Mouse (Mus musculus): ENCODE results near the gene Col4a3. TPM values are rescaled to one million over a fixed set of nuclear protein-coding genes. Genes with fewer than 3 reads are reported as not detected.

Col4a3 gene
- total and polyA plus RNA-seq, 3 experiments, result not detected

DNA sequence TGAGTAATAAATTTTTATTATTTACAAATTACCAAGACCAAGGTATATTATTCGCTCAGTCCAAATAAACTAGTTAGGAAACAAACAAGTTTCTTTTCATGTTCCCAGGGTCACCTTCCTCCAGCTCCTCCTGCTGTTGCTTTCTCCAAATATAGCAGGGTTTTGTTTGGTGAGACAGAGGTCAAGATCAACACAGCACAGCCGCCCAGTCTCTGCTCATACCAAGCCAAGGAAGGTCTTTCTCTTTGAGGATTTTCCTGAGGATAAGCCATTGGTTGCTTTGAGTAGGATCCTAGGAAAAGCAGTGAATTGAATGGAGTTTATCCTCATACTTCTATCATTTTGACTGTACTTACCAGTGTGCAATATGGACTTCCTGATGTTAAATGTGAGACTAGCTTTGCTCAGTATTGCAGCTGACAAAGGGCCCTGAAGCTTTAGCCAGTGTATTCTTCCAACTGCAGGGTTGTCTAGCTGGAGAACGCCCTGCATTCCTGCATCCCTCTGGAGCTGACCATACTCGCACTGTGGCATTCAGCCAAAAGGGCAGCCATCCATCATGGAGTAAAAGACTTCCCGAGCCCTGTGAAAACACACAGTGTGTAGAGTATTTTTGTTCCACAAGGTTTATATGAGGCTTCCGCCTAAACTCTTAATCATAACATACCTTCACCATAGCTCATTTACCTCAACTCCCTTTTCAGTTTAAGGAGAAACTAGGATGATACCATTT is 10.3 kb downstream of the Col4a3 start:
- no peaks in the 10 kb centered on the region for H3K27me3 ChIP-seq (replicated peaks)
- H3K4me1 ChIP-seq (ENCODE audit: control insufficient read depth in 1 of 2, insufficient read depth in 2 of 2), result no peaks in the 10 kb centered on the region
- no peak overlapping the region for H3K4me2 ChIP-seq (ENCODE audit: insufficient read depth, low read depth, poor library complexity, severe bottlenecking)
- H3K27ac ChIP-seq (ENCODE audit: insufficient read depth, low read depth), result no peak overlapping the region
- H3K36me3 ChIP-seq (replicated peaks in 1 of 2; ENCODE audit: control insufficient read depth in 1 of 2, insufficient read depth in 1 of 2, low read length in 1 of 2), result no peaks in the 10 kb centered on the region
- no peak for TF ChIP-seq E2F4 (IDR thresholded peaks at IDR 0.05; ENCODE audit: insufficient replicate concordance, low read depth, low read length)
- no peak for TF ChIP-seq KAT2A (IDR thresholded peaks at IDR 0.05; ENCODE audit: insufficient replicate concordance, low read length)
- TF ChIP-seq JUN (IDR thresholded peaks at IDR 0.05; ENCODE audit: insufficient read depth, low read depth, low read length), result no peak
- no peak for TF ChIP-seq IRF4 (IDR thresholded peaks at IDR 0.05; ENCODE audit: low read depth, low read length)
- no peak for TF ChIP-seq JUND (conservative IDR thresholded peaks at IDR 0.05; ENCODE audit: low read depth, low read length)
- TF ChIP-seq SMC3 (IDR thresholded peaks at IDR 0.05; ENCODE audit: low read depth, low read length), result no peak
- TF ChIP-seq NELFE (IDR thresholded peaks at IDR 0.05; ENCODE audit: low read depth, low read length), result no peak
- no peak for TF ChIP-seq MEF2A (IDR thresholded peaks at IDR 0.05; ENCODE audit: borderline replicate concordance, low read depth, low read length)
- H3K4me3 ChIP-seq (replicated peaks in 1 of 3; ENCODE audit: low read depth in 2 of 3, low read length in 2 of 3, poor library complexity in 1 of 3), result no peak overlapping the region
- DNase-seq (ENCODE audit: extremely low read depth), result no peak
- H3K79me2 ChIP-seq (replicated peaks; ENCODE audit: control insufficient read depth, extremely low read depth, insufficient read depth, poor library complexity, severe bottlenecking), result no peaks in the 10 kb centered on the region
- H3K9ac ChIP-seq (ENCODE audit: insufficient read depth, low read depth), result no peak overlapping the region
- no peaks in the 10 kb centered on the region for H3K9me3 ChIP-seq (replicated peaks; ENCODE audit: low read length)
- dilution Hi-C loops (cut with MboI; ENCODE audit: extremely low pct_ligation_motif_present, extremely low pct_unique_long_range_greater_than_20kb, low sequenced_read_pairs), result no loop called here
- in situ Hi-C loops (cut with MboI; ENCODE audit: low pct_ligation_motif_present, low pct_unique_long_range_greater_than_20kb, low sequenced_read_pairs), result no loop called here

DNA sequence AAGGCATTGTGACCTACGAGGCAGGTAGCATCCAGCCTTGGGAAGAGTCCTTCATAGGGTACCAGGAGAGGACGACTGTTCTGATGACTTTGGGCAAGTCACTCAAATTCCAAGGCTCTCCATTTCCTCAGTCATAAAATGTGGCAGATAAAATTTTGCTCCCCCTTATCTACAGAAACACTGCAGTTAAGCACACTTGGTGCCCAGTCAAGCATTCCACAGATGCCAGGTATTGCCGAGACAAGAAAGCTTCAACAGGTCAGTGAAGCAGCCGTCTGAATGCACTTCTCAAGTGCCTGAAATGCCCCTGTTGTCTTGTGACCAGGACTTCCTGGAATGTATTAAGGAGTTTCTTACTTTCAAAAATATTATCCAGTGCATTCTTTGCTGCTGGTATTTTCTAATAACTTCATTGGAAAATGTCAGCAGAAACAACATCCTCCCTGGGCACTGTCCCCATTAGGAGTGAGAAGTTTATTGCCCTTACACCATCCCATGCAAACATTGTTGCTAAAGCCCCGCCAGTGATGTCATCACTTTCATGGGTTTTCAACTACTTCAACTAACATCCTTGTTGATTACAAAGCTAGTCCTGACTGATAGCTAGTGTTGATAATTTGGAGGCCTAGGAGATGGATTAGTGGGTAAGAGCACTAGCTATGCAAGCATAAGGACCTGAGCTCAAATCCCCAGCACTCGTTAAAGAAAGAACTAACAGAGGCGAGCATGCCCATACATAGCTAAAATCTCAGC is 16.7 kb downstream of the Col4a3 start:
- Histone ChIP-seq H3K4me2 (ENCODE audit: insufficient read depth, low read depth, poor library complexity, severe bottlenecking) (no peak overlapping the region), H3K9me3 (replicated peaks; ENCODE audit: low read length) (no peaks in the 10 kb centered on the region), H3K36me3 (replicated peaks in 1 of 2; ENCODE audit: control insufficient read depth in 1 of 2, insufficient read depth in 1 of 2, low read length in 1 of 2) (no peaks in the 10 kb centered on the region), H3K9ac (ENCODE audit: insufficient read depth, low read depth) (no peak overlapping the region), H3K27me3 (replicated peaks) (no peaks in the 10 kb centered on the region), H3K27ac (ENCODE audit: insufficient read depth, low read depth) (no peak overlapping the region), H3K79me2 (replicated peaks; ENCODE audit: control insufficient read depth, extremely low read depth, insufficient read depth, poor library complexity, severe bottlenecking) (no peaks in the 10 kb centered on the region), H3K4me3 (replicated peaks in 1 of 3; ENCODE audit: low read depth in 2 of 3, low read length in 2 of 3, poor library complexity in 1 of 3) (no peak overlapping the region), H3K4me1 (ENCODE audit: control insufficient read depth in 1 of 2, insufficient read depth in 2 of 2) (peaks cover 5 to 6% of the 10 kb centered on the region in 2 experiments; a peak in 2 of 4 replicates)
- dilution Hi-C loops (cut with MboI; ENCODE audit: extremely low pct_ligation_motif_present, extremely low pct_unique_long_range_greater_than_20kb, low sequenced_read_pairs) (no loop called here), in situ Hi-C loops (cut with MboI; ENCODE audit: low pct_ligation_motif_present, low pct_unique_long_range_greater_than_20kb, low sequenced_read_pairs) (no loop called here)
- DNase-seq (ENCODE audit: extremely low read depth), result no peak
- no peak for TF ChIP-seq CHD2 (IDR thresholded peaks at IDR 0.05; ENCODE audit: low read length)

DNA sequence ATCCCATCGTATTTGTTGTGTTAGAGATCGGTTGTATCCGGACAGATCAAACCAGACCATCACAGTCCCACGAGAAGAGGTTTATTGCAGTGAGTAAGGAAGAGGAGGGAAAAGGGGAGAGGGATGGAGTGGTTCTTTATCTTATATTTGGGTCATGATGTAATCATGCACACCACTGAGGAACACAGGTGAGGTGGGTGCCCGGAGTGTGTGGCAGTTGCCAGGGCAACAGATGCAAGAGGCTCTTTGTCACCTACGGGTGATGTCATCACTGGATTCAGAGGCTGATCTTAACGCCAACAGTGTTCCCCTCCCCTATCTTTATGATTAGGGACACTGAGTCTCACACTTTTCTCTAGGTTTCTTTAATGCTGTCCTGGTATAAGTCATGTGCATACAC is 18.6 kb downstream of the Col4a3 start:
- no peaks in the 10 kb centered on the region for H3K9me3 ChIP-seq (replicated peaks; ENCODE audit: low read length)
- H3K36me3 ChIP-seq (replicated peaks in 1 of 2; ENCODE audit: control insufficient read depth in 1 of 2, insufficient read depth in 1 of 2, low read length in 1 of 2), result no peaks in the 10 kb centered on the region
- TF ChIP-seq MEF2A (IDR thresholded peaks at IDR 0.05; ENCODE audit: borderline replicate concordance, low read depth, low read length) (no peak), MAX (IDR thresholded peaks at IDR 0.05; ENCODE audit: low read length) (no peak), JUN (IDR thresholded peaks at IDR 0.05; ENCODE audit: insufficient read depth, low read depth, low read length) (no peak), BHLHE40 (IDR thresholded peaks at IDR 0.05; ENCODE audit: low read depth, low read length) (no peak), RAD21 (IDR thresholded peaks at IDR 0.05; ENCODE audit: low read depth, low read length) (no peak), POLR2AphosphoS2 (IDR thresholded peaks at IDR 0.05; ENCODE audit: low read depth, low read length) (no peak), CHD1 (IDR thresholded peaks at IDR 0.05; ENCODE audit: low read depth, low read length) (no peak), USF2 (conservative IDR thresholded peaks at IDR 0.05; ENCODE audit: low read depth, low read length) (no peak), HCFC1 (IDR thresholded peaks at IDR 0.05; ENCODE audit: low read depth, low read length) (no peak), MYC (IDR thresholded peaks at IDR 0.05; ENCODE audit: low read depth, low read length) (no peak), RCOR1 (conservative IDR thresholded peaks at IDR 0.05; ENCODE audit: low read depth, low read length) (no peak), ETS1 (conservative IDR thresholded peaks at IDR 0.05; ENCODE audit: low read depth, low read length) (no peak), IRF4 (IDR thresholded peaks at IDR 0.05; ENCODE audit: low read depth, low read length) (no peak)
- H3K27ac ChIP-seq (ENCODE audit: insufficient read depth, low read depth), result no peak overlapping the region
- no peaks in the 10 kb centered on the region for H3K27me3 ChIP-seq (replicated peaks)
- no peak overlapping the region for H3K9ac ChIP-seq (ENCODE audit: insufficient read depth, low read depth)
- no peak overlapping the region for H3K4me3 ChIP-seq (replicated peaks in 1 of 3; ENCODE audit: low read depth in 2 of 3, low read length in 2 of 3, poor library complexity in 1 of 3)
- no peak overlapping the region for H3K4me2 ChIP-seq (ENCODE audit: insufficient read depth, low read depth, poor library complexity, severe bottlenecking)
- peaks cover 7 to 15% of the 10 kb centered on the region in 2 experiments; a peak in 3 of 4 replicates for H3K4me1 ChIP-seq (ENCODE audit: control insufficient read depth in 1 of 2, insufficient read depth in 2 of 2)
- dilution Hi-C loops (cut with MboI; ENCODE audit: extremely low pct_ligation_motif_present, extremely low pct_unique_long_range_greater_than_20kb, low sequenced_read_pairs), result no loop called here
- H3K79me2 ChIP-seq (replicated peaks; ENCODE audit: control insufficient read depth, extremely low read depth, insufficient read depth, poor library complexity, severe bottlenecking), result no peaks in the 10 kb centered on the region
- no peak for DNase-seq (ENCODE audit: extremely low read depth)
- in situ Hi-C loops (cut with MboI; ENCODE audit: low pct_ligation_motif_present, low pct_unique_long_range_greater_than_20kb, low sequenced_read_pairs), result no loop called here
